Mouse (Mus musculus) myocyte (in vitro differentiated cells): ENCODE results near the gene Vwa8.

Source experiments
- CEBPB ChIP-seq: IDR thresholded peaks from 2 replicates; pipeline ENCODE4 v1.6.1; 2011; ENCODE audit warnings: mild to moderate bottlenecking, moderate library complexity; ENCODE audit not compliant: poor library complexity, insufficient read depth, severe bottlenecking
- E2F4 ChIP-seq: IDR thresholded peaks from one replicate; pipeline ENCODE4 v1.6.1; 2011; ENCODE audit warnings: mild to moderate bottlenecking, control low read depth, moderate library complexity; ENCODE audit not compliant: insufficient read depth
- MAX ChIP-seq: IDR thresholded peaks from one replicate; pipeline ENCODE4 v1.6.1; 2011; ENCODE audit warnings: low read depth, mild to moderate bottlenecking, control low read depth
- MYOD1 ChIP-seq, 3 experiments: IDR thresholded peaks; one replicate each; pipeline ENCODE4 v1.6.1; 2011; ENCODE audit warnings: control low read depth in 2 of 3, low read depth in 2 of 3, mild to moderate bottlenecking in 2 of 3, moderate library complexity in 1 of 3; ENCODE audit not compliant: insufficient read length in 2 of 3, control insufficient read depth in 1 of 3
- MYOG ChIP-seq, 3 experiments: IDR thresholded peaks; one replicate each; pipeline ENCODE4 v1.6.1; 2011; ENCODE audit warnings: control low read depth in 2 of 3, low read depth in 2 of 3, mild to moderate bottlenecking in 2 of 3; ENCODE audit not compliant: insufficient read length in 2 of 3, control insufficient read depth in 1 of 3, insufficient read depth in 1 of 3
- POLR2A ChIP-seq: IDR thresholded peaks from one replicate; pipeline ENCODE4 v1.6.1; 2011; ENCODE audit warnings: low read depth, mild to moderate bottlenecking, control low read depth, moderate library complexity; ENCODE audit not compliant: insufficient read length
- POLR2AphosphoS2 ChIP-seq: IDR thresholded peaks from one replicate; pipeline ENCODE4 v1.6.1; 2011; ENCODE audit warnings: low read depth, control low read depth; ENCODE audit not compliant: insufficient read length
- REST ChIP-seq: IDR thresholded peaks from one replicate; pipeline ENCODE4 v1.6.1; 2011; ENCODE audit warnings: mild to moderate bottlenecking, control low read depth, moderate library complexity; ENCODE audit not compliant: insufficient read depth, insufficient read length
- SRF ChIP-seq: IDR thresholded peaks from one replicate; pipeline ENCODE4 v1.6.1; 2011; ENCODE audit warnings: low read depth; ENCODE audit not compliant: control insufficient read depth, insufficient read length
- TCF12 ChIP-seq: IDR thresholded peaks from one replicate; pipeline ENCODE4 v1.6.1; 2011; ENCODE audit warnings: mild to moderate bottlenecking, control low read depth; ENCODE audit not compliant: poor library complexity, insufficient read depth, severe bottlenecking
- USF1 ChIP-seq: IDR thresholded peaks from one replicate; pipeline ENCODE4 v1.6.1; 2011; ENCODE audit warnings: low read depth, mild to moderate bottlenecking, control low read depth, moderate library complexity

DNA sequence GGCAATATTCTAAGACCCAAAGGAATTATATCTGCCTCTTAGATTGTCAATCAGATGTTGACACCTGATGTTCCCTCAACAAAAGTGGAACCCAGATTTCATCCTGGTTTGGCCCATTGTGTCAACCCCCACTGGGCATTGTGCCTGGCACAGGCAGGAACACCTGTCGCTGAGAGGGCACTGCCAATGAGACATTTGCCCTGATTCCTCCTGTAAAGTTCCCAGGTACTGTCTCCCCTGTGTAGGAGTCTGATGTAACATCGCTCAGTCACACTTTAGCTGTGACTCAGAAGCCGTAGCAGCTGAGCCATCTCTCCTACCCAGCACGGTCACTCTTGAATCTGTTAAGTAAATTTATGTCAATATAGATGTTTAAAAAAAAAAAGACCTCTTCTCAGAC, 382.8 kb downstream of the Vwa8 start:
- TF ChIP-seq POLR2A (no peak), MAX (no peak), E2F4 (no peak), CEBPB (no peak), USF1 (no peak), TCF12 (no peak), REST (no peak), POLR2AphosphoS2 (no peak), MYOD1 (IDR thresholded peaks at IDR 0.05; ENCODE audit: control insufficient read depth in 1 of 3, insufficient read length in 2 of 3, low read depth in 2 of 3) (peak in 1 of 3 experiments; percentile 28), SRF (no peak), MYOG (IDR thresholded peaks at IDR 0.05; ENCODE audit: control insufficient read depth in 1 of 3, insufficient read depth in 1 of 3, insufficient read length in 2 of 3, low read depth in 2 of 3) (no peak)
